Mouse (Mus musculus): ENCODE measurements at regions not wholly inside any gene's neighbourhood (a gene's known extent, or its start where the extent isn't known, plus 50 kb on each side); places are given as distances from the start of the nearest gene placed in this dataset.

DNA sequence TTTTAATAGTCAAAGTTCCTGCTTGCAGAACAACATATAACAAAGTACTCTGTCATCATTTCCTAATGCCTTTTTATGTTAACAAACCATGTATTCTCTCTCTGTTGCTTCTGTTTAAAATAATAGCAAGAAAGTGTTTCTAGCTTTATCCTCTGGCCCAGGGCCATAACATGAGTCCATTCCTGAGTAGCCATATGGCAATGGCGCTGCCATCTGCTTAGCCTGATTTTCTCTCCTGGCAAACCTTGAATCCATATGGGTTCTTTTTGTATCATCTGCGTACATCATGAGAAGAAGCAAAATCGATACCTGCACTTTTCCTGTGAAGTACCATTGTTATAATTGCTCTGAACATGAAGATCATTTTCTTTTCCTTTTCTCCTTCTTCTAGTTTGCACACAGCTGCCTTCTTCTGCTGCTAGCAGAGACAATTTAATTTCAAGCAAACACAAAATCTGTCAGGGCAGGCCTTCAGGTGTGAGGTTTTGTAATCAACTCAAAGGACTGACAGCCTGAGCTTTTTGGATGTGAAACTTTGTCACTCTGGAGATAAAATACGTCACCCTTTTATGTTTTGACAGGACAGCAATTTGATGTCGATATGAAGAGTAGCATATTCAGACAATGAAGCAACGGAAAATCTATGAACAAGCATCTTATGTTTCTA lies 940.2 kb upstream of the Aga start:
- Histone ChIP-seq H3K9me3 (ENCODE audit: low read length) (no peaks in the 10 kb centered on the region), H3K4me1 (ENCODE audit: insufficient read depth, low read length) (no peaks in the 10 kb centered on the region), H3K27ac (peak overlapping the region; percentile 54; the same call in 1 of the 2 replicates), H3K4me3 (ENCODE audit: low read length) (no peak overlapping the region), H3K36me3 (ENCODE audit: insufficient read depth, low read length) (no peaks in the 10 kb centered on the region), H3K4me2 (ENCODE audit: low read depth, low read length) (no peak overlapping the region), H3K9ac (replicated peaks; ENCODE audit: low read length) (no peak overlapping the region), H3K27me3 (ENCODE audit: insufficient read depth, low read length) (no peaks in the 10 kb centered on the region)
- TF ChIP-seq CTCF (IDR thresholded peaks at IDR 0.05; ENCODE audit: low read depth): no peak
- DNase-seq (ENCODE audit: low spot score): peak; percentile 78
- 57% methylated on average over 6 of the region's 6 CpGs for WGBS
- ATAC-seq: peak; percentile 58; the same call in 1 of the 2 replicates
